Mouse (Mus musculus) gastrocnemius, postnatal 10 days (tissue): ENCODE results near the gene Mrpl27. TPM values are rescaled to one million over a fixed set of nuclear protein-coding genes. Genes with fewer than 3 reads are reported as not detected.

Experiments
- total RNA-seq, 2 experiments: library from RNA; stranded (reverse); gene quantifications; 2 replicates each; pipeline ENCODE4 v1.2.3; 2021

Gene Mrpl27
- total RNA-seq, 2 experiments from 2014 or later: 50.2 to 63.1 TPM

Other genes with a start within 250 kb of the Mrpl27 start
- 1 to 10 TPM; 7.0 to 9.0 TPM for gene Cacna1g, start 179.6 kb upstream of the Mrpl27 start, total RNA-seq
- not detected for gene Spata20, start 167.6 kb upstream of the Mrpl27 start, total RNA-seq
- gene Epn3, start 153.8 kb upstream of the Mrpl27 start, total RNA-seq: under 1 TPM; 0.21 to 0.59 TPM
- not detected for gene Mycbpap, start 132.0 kb upstream of the Mrpl27 start, total RNA-seq
- 1 to 10 TPM; 4.3 to 6.0 TPM for gene Rsad1, start 104.5 kb upstream of the Mrpl27 start, total RNA-seq
- 10 to 100 TPM; 10.3 to 14.3 TPM for gene Chad, start 88.7 kb upstream of the Mrpl27 start, total RNA-seq
- gene Acsf2, start 51.9 kb upstream of the Mrpl27 start, total RNA-seq: 10 to 100 TPM in 1 of 2 experiments, 1 to 10 TPM in 1; 8.1 to 10.0 TPM
- gene Lrrc59, start 24.0 kb upstream of the Mrpl27 start, total RNA-seq: 10 to 100 TPM; 40.4 to 51.2 TPM
- gene Eme1, start 197 bp downstream of the Mrpl27 start, total RNA-seq: 1 to 10 TPM; 1.3 to 1.5 TPM
- 10 to 100 TPM; 10.1 to 12.3 TPM for gene Xylt2, start 23.7 kb downstream of the Mrpl27 start, total RNA-seq
- not detected for gene Gm11541, start 50.7 kb downstream of the Mrpl27 start, total RNA-seq
- gene Cdc34b, start 88.0 kb downstream of the Mrpl27 start, total RNA-seq: under 1 TPM; 0.80 to 0.81 TPM
- gene Tmem92, start 128.9 kb downstream of the Mrpl27 start, total RNA-seq: not detected